23 mouse cellular contexts compared by ENCODE assay signal in the genomic region with DNA sequence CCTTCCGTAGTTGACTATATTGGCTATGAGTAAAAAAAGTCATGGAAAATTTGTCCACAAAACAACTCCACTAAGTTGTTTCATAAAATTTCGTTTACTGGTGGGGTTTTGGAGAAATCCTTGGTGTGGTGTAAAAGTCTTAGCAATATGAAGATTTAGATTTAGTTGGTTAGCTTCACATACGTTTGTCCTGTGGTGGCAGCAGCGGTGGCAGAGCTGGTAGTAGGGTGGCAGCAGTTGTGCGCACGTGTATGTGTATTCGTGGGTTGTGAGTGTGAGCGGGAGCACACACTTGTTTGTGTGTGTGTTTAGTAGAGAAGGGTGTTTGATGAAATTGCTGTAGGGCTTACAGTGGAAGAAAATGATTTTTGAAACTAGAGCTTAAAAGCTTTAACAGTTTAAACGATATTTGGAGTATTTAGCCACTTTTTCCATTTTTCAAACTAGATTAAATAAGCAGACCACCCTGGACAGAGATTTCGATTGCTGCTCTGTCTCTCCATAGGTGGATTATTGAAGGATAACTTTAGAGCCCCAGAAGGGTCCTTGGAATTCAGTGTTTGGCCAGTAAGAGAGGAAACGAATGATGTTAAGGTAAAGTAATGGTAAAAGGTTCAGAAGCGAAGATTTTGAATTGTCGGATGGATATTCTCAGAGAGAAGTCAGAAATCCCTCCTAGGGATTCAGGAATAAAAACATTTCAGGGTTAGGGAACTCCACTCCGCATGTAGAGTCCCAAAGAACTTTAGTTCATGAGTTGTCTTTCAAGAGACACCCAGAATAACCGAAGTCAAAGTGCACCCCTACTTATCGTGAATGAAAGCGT. TPM values are rescaled to one million over a fixed set of nuclear protein-coding genes. Genes with fewer than 3 reads are reported as not detected.
DNase-seq lines count a peak whose midpoint lies in the region; ATAC-seq lines count a peak whose summit lies in the region.
"Had no signal": no experiment of that assay in that cellular context is flagged by ENCODE, and none has a peak within 500 bp of the region (broad histone marks: within the 10 kb centered on the region; RNA-seq: fewer than 3 reads in every experiment).

No protein-coding gene starts in this region.

- peaks cover 92% of the 10 kb centered on the region for H3K27me3 ChIP-seq in intestine, embryonic 14.5 days (replicated peaks; ENCODE audit: control insufficient read depth, insufficient read depth, low read length)
- peaks cover 65% of the 10 kb centered on the region for H3K27me3 ChIP-seq in intestine, embryonic 15.5 days (replicated peaks)
- peaks cover 76% of the 10 kb centered on the region for H3K27me3 ChIP-seq in midbrain, embryonic 14.5 days (ENCODE audit: control insufficient read depth, insufficient read depth, low read length)
- peaks cover 55% of the 10 kb centered on the region for H3K27me3 ChIP-seq in midbrain, embryonic 15.5 days (replicated peaks)
- peaks cover 94% of the 10 kb centered on the region for H3K27me3 ChIP-seq in liver, embryonic 12.5 days (replicated peaks)

- no peak overlapping the region for H3K4me2 ChIP-seq in intestine, embryonic 14.5 days (ENCODE audit: low read length)
- no peak overlapping the region for H3K4me2 ChIP-seq in intestine, embryonic 15.5 days (replicated peaks)
- no peak overlapping the region for H3K4me2 ChIP-seq in midbrain, embryonic 14.5 days (ENCODE audit: low read length)
- H3K4me2 ChIP-seq in midbrain, embryonic 15.5 days, result no peak overlapping the region
- no peak overlapping the region for H3K4me2 ChIP-seq in liver, embryonic 12.5 days
- H3K4me2 ChIP-seq: embryonic facial prominence, embryonic 12.5 days; forebrain, embryonic 15.5 days; heart, embryonic 11.5 days; heart, embryonic 15.5 days had no signal

- no peaks in the 10 kb centered on the region for H3K9me3 ChIP-seq in intestine, embryonic 14.5 days (ENCODE audit: control insufficient read depth, low read length)
- no peaks in the 10 kb centered on the region for H3K9me3 ChIP-seq in intestine, embryonic 15.5 days
- no peaks in the 10 kb centered on the region for H3K9me3 ChIP-seq in midbrain, embryonic 14.5 days (ENCODE audit: control insufficient read depth, low read length)
- no peaks in the 10 kb centered on the region for H3K9me3 ChIP-seq in midbrain, embryonic 15.5 days
- no peaks in the 10 kb centered on the region for H3K9me3 ChIP-seq in liver, embryonic 12.5 days (replicated peaks)
- H3K9me3 ChIP-seq: embryonic facial prominence, embryonic 12.5 days; forebrain, embryonic 15.5 days; G1E; heart, embryonic 15.5 days had no signal

- DNase-seq in embryo, embryonic 10.5 days (ENCODE audit: low spot score), result peak; percentile 56
- no peak for DNase-seq in embryo, embryonic 10 days (ENCODE audit: low spot score)
- DNase-seq in intestine, embryonic 14.5 days (ENCODE audit: low spot score), result peak; percentile 55
- DNase-seq in midbrain, embryonic 14.5 days, result peak; percentile 44
- DNase-seq: adrenal gland, adult 8-10 months; adrenal gland, postnatal 36 days; B cell, adult 2 months; cerebellum, adult 11 months; cerebellum, adult 8-10 months; cerebellum, postnatal 14 days; heart, adult 18-20 months; heart, postnatal 14 days had no signal

- H3K27ac ChIP-seq in intestine, embryonic 14.5 days (ENCODE audit: low read depth), result no peak overlapping the region
- H3K27ac ChIP-seq in intestine, embryonic 15.5 days, result no peak overlapping the region
- no peak overlapping the region for H3K27ac ChIP-seq in midbrain, embryonic 14.5 days (replicated peaks; ENCODE audit: low read depth, low read length)
- no peak overlapping the region for H3K27ac ChIP-seq in midbrain, embryonic 15.5 days
- H3K27ac ChIP-seq in liver, embryonic 12.5 days, result no peak overlapping the region
- H3K27ac ChIP-seq: embryonic facial prominence, embryonic 12.5 days; forebrain, embryonic 15.5 days; heart, embryonic 15.5 days; hindbrain, postnatal 0 days had no signal

- H3K9ac ChIP-seq in intestine, embryonic 14.5 days (ENCODE audit: low read length), result no peak overlapping the region
- no peak overlapping the region for H3K9ac ChIP-seq in intestine, embryonic 15.5 days
- H3K9ac ChIP-seq in midbrain, embryonic 14.5 days (replicated peaks; ENCODE audit: low read length), result no peak overlapping the region
- no peak overlapping the region for H3K9ac ChIP-seq in midbrain, embryonic 15.5 days
- H3K9ac ChIP-seq in liver, embryonic 12.5 days, result no peak overlapping the region
- H3K9ac ChIP-seq: embryonic facial prominence, embryonic 12.5 days; forebrain, embryonic 15.5 days; heart, embryonic 15.5 days had no signal

- no peak for ATAC-seq in intestine, embryonic 14.5 days (replicated peaks; ENCODE audit: low FRiP score, low TSS enrichment, low read depth)
- ATAC-seq in intestine, embryonic 15.5 days, result no peak
- no peak for ATAC-seq in midbrain, embryonic 14.5 days (ENCODE audit: low FRiP score, low TSS enrichment)
- no peak for ATAC-seq in midbrain, embryonic 15.5 days (replicated peaks)
- no peak for ATAC-seq in liver, embryonic 12.5 days
- ATAC-seq: CD4-positive, CD25-positive, alpha-beta regulatory T cell, adult 4 months; forebrain, embryonic 15.5 days; hindbrain, postnatal 0 days; intestine, embryonic 16.5 days had no signal

- no peak overlapping the region for H3K4me3 ChIP-seq in intestine, embryonic 14.5 days (ENCODE audit: low read depth, low read length)
- H3K4me3 ChIP-seq in intestine, embryonic 15.5 days (replicated peaks), result no peak overlapping the region
- H3K4me3 ChIP-seq in midbrain, embryonic 14.5 days (replicated peaks; ENCODE audit: low read depth, low read length), result no peak overlapping the region
- H3K4me3 ChIP-seq in midbrain, embryonic 15.5 days, result no peak overlapping the region
- H3K4me3 ChIP-seq in liver, embryonic 12.5 days, result no peak overlapping the region
- H3K4me3 ChIP-seq: embryonic facial prominence, embryonic 12.5 days; forebrain, embryonic 15.5 days; heart, embryonic 15.5 days had no signal

- WGBS in intestine, embryonic 14.5 days, result 40% methylated on average over 17 of the region's 17 CpGs
- WGBS in intestine, embryonic 15.5 days, result 45% methylated on average over 17 of the region's 17 CpGs
- WGBS in midbrain, embryonic 14.5 days, result 55% methylated on average over 17 of the region's 17 CpGs
- WGBS in midbrain, embryonic 15.5 days, result 52% methylated on average over 17 of the region's 17 CpGs
- 38% methylated on average over 17 of the region's 17 CpGs for WGBS in liver, embryonic 12.5 days (ENCODE audit: insufficient replicate concordance)

- no peaks in the 10 kb centered on the region for H3K4me1 ChIP-seq in intestine, embryonic 14.5 days (replicated peaks; ENCODE audit: control insufficient read depth, insufficient read depth, low read length)
- H3K4me1 ChIP-seq in intestine, embryonic 15.5 days (replicated peaks), result no peaks in the 10 kb centered on the region
- H3K4me1 ChIP-seq in midbrain, embryonic 14.5 days (ENCODE audit: control insufficient read depth, insufficient read depth, low read length), result peaks cover 11% of the 10 kb centered on the region; the same call in 1 of the 2 replicates
- H3K4me1 ChIP-seq in midbrain, embryonic 15.5 days, result peaks cover 12% of the 10 kb centered on the region
- H3K4me1 ChIP-seq in liver, embryonic 12.5 days, result no peaks in the 10 kb centered on the region
- H3K4me1 ChIP-seq: heart, embryonic 15.5 days had no signal

- no peaks in the 10 kb centered on the region for H3K36me3 ChIP-seq in intestine, embryonic 14.5 days (ENCODE audit: control insufficient read depth, insufficient read depth, low read length)
- H3K36me3 ChIP-seq in intestine, embryonic 15.5 days, result no peaks in the 10 kb centered on the region
- H3K36me3 ChIP-seq in midbrain, embryonic 14.5 days (ENCODE audit: control insufficient read depth, insufficient read depth, low read length), result no peaks in the 10 kb centered on the region
- H3K36me3 ChIP-seq in midbrain, embryonic 15.5 days (replicated peaks), result no peaks in the 10 kb centered on the region
- no peaks in the 10 kb centered on the region for H3K36me3 ChIP-seq in liver, embryonic 12.5 days
- H3K36me3 ChIP-seq: embryonic facial prominence, embryonic 12.5 days; forebrain, embryonic 15.5 days; G1E; heart, embryonic 15.5 days had no signal

RNA-seq across cellular contexts. Expression of gene Zdbf2, which starts 12.9 kb away (rescaled TPM):
- polyA plus RNA-seq in intestine, embryonic 14.5 days (2014; fragmentation: Nextera tagmentation; extraction: Ambion mirVana), result 7.5 and 9.6 TPM in 2 replicates
- 6.3 and 7.1 TPM in 2 replicates for polyA plus RNA-seq in intestine, embryonic 15.5 days (2015; fragmentation: Nextera tagmentation; extraction: Ambion mirVana)
- 38.3 and 38.9 TPM in 2 replicates for polyA plus RNA-seq in midbrain, embryonic 14.5 days (2014; fragmentation: Nextera tagmentation; extraction: Ambion mirVana)
- polyA plus RNA-seq in midbrain, embryonic 15.5 days (2015; fragmentation: Nextera tagmentation; extraction: Ambion mirVana), result 40.9 and 52.5 TPM in 2 replicates
- 1.6 and 1.7 TPM in 2 replicates for polyA plus RNA-seq in liver, embryonic 12.5 days (2016; fragmentation: Nextera tagmentation; extraction: Ambion mirVana)
- polyA plus RNA-seq: CD4-positive, CD25-positive, alpha-beta regulatory T cell, adult 4 months; G1E had no signal

RNA-seq across cellular contexts. Expression of gene Gpr1, which starts 45.8 kb away (rescaled TPM):
- 0.09 TPM in 1 of 2 replicates, not detected in the other for polyA plus RNA-seq in intestine, embryonic 14.5 days (2014; fragmentation: Nextera tagmentation; extraction: Ambion mirVana)
- 0.21 and 0.33 TPM in 2 replicates for polyA plus RNA-seq in intestine, embryonic 15.5 days (2015; fragmentation: Nextera tagmentation; extraction: Ambion mirVana)
- polyA plus RNA-seq in midbrain, embryonic 14.5 days (2014; fragmentation: Nextera tagmentation; extraction: Ambion mirVana), result 0.69 and 0.71 TPM in 2 replicates
- polyA plus RNA-seq in midbrain, embryonic 15.5 days (2015; fragmentation: Nextera tagmentation; extraction: Ambion mirVana), result 0.66 and 1.2 TPM in 2 replicates
- polyA plus RNA-seq in liver, embryonic 12.5 days (2016; fragmentation: Nextera tagmentation; extraction: Ambion mirVana), result 0.08 TPM in 1 of 2 replicates, not detected in the other
- polyA plus RNA-seq: CD4-positive, CD25-positive, alpha-beta regulatory T cell, adult 4 months; heart, embryonic 11.5 days; intestine, embryonic 16.5 days had no signal
